Mouse (Mus musculus) G1E (cell line): Measurements from ENCODE around the gene Hoxa9. TPM values are rescaled to one million over a fixed set of nuclear protein-coding genes. Genes with fewer than 3 reads are reported as not detected.

Experiments used
- ATAC-seq: 2 replicates; pipeline ENCODE4 v1.8.0; 2016; ENCODE audit warnings: mild to moderate bottlenecking; ENCODE audit not compliant: insufficient number of reproducible peaks, poor library complexity, low FRiP score, severe bottlenecking; ENCODE audit errors: extremely low read depth
- DNase-seq: peaks from one replicate; pipeline ENCODE4 v3.0.0; 2012; ENCODE audit warnings: low spot score
- H3K27me3 ChIP-seq: 2 replicates; pipeline ENCODE4 v1.6.1; 2012; ENCODE audit warnings: mild to moderate bottlenecking, low read length, inconsistent platforms; ENCODE audit not compliant: insufficient read depth
- H3K36me3 ChIP-seq: replicated peaks from 2 replicates; pipeline ENCODE3; 2012; ENCODE audit warnings: mild to moderate bottlenecking, inconsistent platforms
- H3K4me1 ChIP-seq: 2 replicates; pipeline ENCODE4 v1.6.1; 2012; ENCODE audit warnings: low read depth, low read length, inconsistent platforms, mixed read lengths; ENCODE audit not compliant: insufficient read depth
- H3K4me3 ChIP-seq: 2 replicates; pipeline ENCODE4 v1.5.1; 2012; ENCODE audit warnings: low read depth, mild to moderate bottlenecking, inconsistent platforms, low read length, moderate library complexity, mixed read lengths
- H3K9me3 ChIP-seq: replicated peaks from 2 replicates; pipeline ENCODE4 v1.6.1; 2012; ENCODE audit warnings: inconsistent platforms
- CTCF ChIP-seq: IDR thresholded peaks from 2 replicates; pipeline ENCODE4 v1.5.1; 2012; ENCODE audit warnings: low read depth, low read length, inconsistent platforms, mixed read lengths
- GATA1 ChIP-seq: IDR thresholded peaks from 2 replicates; pipeline ENCODE4 v1.6.1; 2012; ENCODE audit warnings: borderline replicate concordance, low read length, inconsistent platforms, mixed read lengths
- GATA2 ChIP-seq: IDR thresholded peaks from 2 replicates; pipeline ENCODE4 v1.6.1; 2012; ENCODE audit warnings: low read depth, low read length, inconsistent platforms, borderline replicate concordance
- POLR2AphosphoS5 ChIP-seq: IDR thresholded peaks from 2 replicates; pipeline ENCODE4 v1.6.1; 2012; ENCODE audit warnings: low read depth, low read length, inconsistent platforms; ENCODE audit not compliant: insufficient replicate concordance
- TAL1 ChIP-seq: conservative IDR thresholded peaks from 2 replicates; pipeline ENCODE4 v1.6.1; 2012; ENCODE audit warnings: low read depth, low read length, inconsistent platforms, mixed read lengths
- polyA plus RNA-seq: library from polyadenylated mRNA; stranded (reverse); fragments of >175 nt; gene quantifications from 2 replicates; pipeline ENCODE4 v1.2.3, GENCODE M21; 2012
- total RNA-seq, 2 experiments: library from RNA; stranded (forward) in 1 of 2; stranded (reverse) in 1 of 2; fragments of 200-1000 nt in 1 of 2; fragments of >200 nt in 1 of 2; fragmentation: Nextera tagmentation in 1 of 2; gene quantifications; 2 replicates each; pipeline ENCODE4 v1.2.3; 2014 to 2017

The Hoxa9 gene
- total and polyA plus RNA-seq, 3 experiments = 0.05 TPM; not detected in 2

GRCm38 (mm10) chr6:52249415-52249738, 18.5 kb upstream of the Hoxa9 start:
- no peak for DNase-seq
- H3K4me1 ChIP-seq = no peaks in the 10 kb centered on the region
- peaks cover 52% of the 10 kb centered on the region for H3K27me3 ChIP-seq
- no peaks in the 10 kb centered on the region for H3K36me3 ChIP-seq
- no peak overlapping the region for H3K4me3 ChIP-seq
- no peak for TF ChIP-seq GATA2
- no peak for ATAC-seq
- no peaks in the 10 kb centered on the region for H3K9me3 ChIP-seq

- Histone ChIP-seq H3K4me3 (no peak overlapping the region), H3K36me3 (no peaks in the 10 kb centered on the region), H3K27me3 (peaks cover 54% of the 10 kb centered on the region), H3K4me1 (no peaks in the 10 kb centered on the region), H3K9me3 (no peaks in the 10 kb centered on the region)
- DNase-seq (no peak), ATAC-seq (no peak)
- no peak for TF ChIP-seq CTCF
- TF ChIP-seq TAL1 = no peak
- no peak for TF ChIP-seq GATA1
- no peak for TF ChIP-seq POLR2AphosphoS5
- TF ChIP-seq GATA2 = no peak
Observed at GRCm38 (mm10) chr6:52248638-52249414, 17.9 kb upstream of the Hoxa9 start.

GRCm38 (mm10) chr6:52247766-52248637, 17.1 kb upstream of the Hoxa9 start:
- Histone ChIP-seq H3K27me3 (peaks cover 51% of the 10 kb centered on the region), H3K9me3 (no peaks in the 10 kb centered on the region), H3K36me3 (no peaks in the 10 kb centered on the region), H3K4me1 (no peaks in the 10 kb centered on the region), H3K4me3 (no peak overlapping the region)
- DNase-seq = no peak
- ATAC-seq = no peak
- TF ChIP-seq CTCF (no peak), POLR2AphosphoS5 (no peak), GATA1 (no peak)

GRCm38 (mm10) chr6:52246916-52247315, 16.0 kb upstream of the Hoxa9 start:
- no peaks in the 10 kb centered on the region for H3K36me3 ChIP-seq
- DNase-seq (no peak), ATAC-seq (no peak)
- H3K27me3 ChIP-seq = peaks cover 45% of the 10 kb centered on the region
- TF ChIP-seq GATA2 = no peak
- TF ChIP-seq CTCF = no peak
- no peak for TF ChIP-seq GATA1
- no peak for TF ChIP-seq TAL1
- TF ChIP-seq POLR2AphosphoS5 = no peak
- no peaks in the 10 kb centered on the region for H3K9me3 ChIP-seq
- no peak overlapping the region for H3K4me3 ChIP-seq
- H3K4me1 ChIP-seq = no peaks in the 10 kb centered on the region

GRCm38 (mm10) chr6:52246403-52246803, 15.5 kb upstream of the Hoxa9 start:
- no peak for ATAC-seq
- no peak overlapping the region for H3K4me3 ChIP-seq
- H3K27me3 ChIP-seq = peaks cover 45% of the 10 kb centered on the region
- H3K9me3 ChIP-seq = no peaks in the 10 kb centered on the region
- no peak for DNase-seq
- no peaks in the 10 kb centered on the region for H3K4me1 ChIP-seq
- no peaks in the 10 kb centered on the region for H3K36me3 ChIP-seq
- TF ChIP-seq GATA1 (no peak), CTCF (no peak), POLR2AphosphoS5 (no peak), TAL1 (no peak), GATA2 (no peak)

GRCm38 (mm10) chr6:52245757-52246142, 14.9 kb upstream of the Hoxa9 start, which contains the start of gene Hoxa11:
TSS of gene Hoxa11 (minus strand) at chr6:52245810.
- no peak for ATAC-seq
- H3K36me3 ChIP-seq = no peaks in the 10 kb centered on the region
- no peak within 1 kb of the TSS for H3K4me3 ChIP-seq
- no peaks in the 10 kb centered on the region for H3K9me3 ChIP-seq
- H3K27me3 ChIP-seq = peaks cover 43% of the 10 kb centered on the region
- TF ChIP-seq POLR2AphosphoS5 = no peak
- TF ChIP-seq GATA2 = no peak
- no peak for TF ChIP-seq TAL1
- TF ChIP-seq CTCF = no peak
- no peak for TF ChIP-seq GATA1
- DNase-seq = no peak
- H3K4me1 ChIP-seq = no peaks in the 10 kb centered on the region
